In the genomic region with DNA sequence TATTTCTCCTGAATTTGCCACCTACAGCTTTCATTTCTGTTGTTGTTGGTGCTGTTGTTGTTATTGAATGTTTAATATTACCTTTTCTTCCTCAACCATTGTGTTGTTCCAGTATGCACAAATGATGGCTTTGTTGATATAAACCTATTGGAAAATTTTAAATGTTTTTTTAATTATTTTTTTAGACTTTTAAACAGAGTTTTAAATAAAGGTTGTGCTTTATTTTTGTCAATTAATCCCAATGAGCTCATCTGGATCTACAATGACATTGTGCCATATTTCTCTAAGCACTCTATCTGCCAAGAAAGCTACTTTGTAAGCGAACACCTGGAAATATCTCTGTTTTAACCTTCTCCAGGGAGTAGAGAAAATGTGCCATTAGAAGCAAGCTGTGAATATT, we compare ENCODE assay signal across 47 mouse cellular contexts. TPM values are rescaled to one million over a fixed set of nuclear protein-coding genes. Genes with fewer than 3 reads are reported as not detected.
"Had no signal": no experiment of that assay in that cellular context is flagged by ENCODE, and none has a peak within 500 bp of the region (broad histone marks: within the 10 kb centered on the region; RNA-seq: fewer than 3 reads in every experiment).

Gene Olfr1178, plus strand, starts transcription at position 301 of the 400 bp plus-strand sequence.

- H3K27ac ChIP-seq: left cerebral cortex, adult 2 months; limb, embryonic 12.5 days; limb, embryonic 13.5 days; limb, embryonic 15.5 days; liver, embryonic 12.5 days; liver, embryonic 13.5 days; liver, embryonic 14.5 days; liver, embryonic 15.5 days; lung, embryonic 15.5 days; macrophage; midbrain, embryonic 10.5 days; midbrain, embryonic 12.5 days; midbrain, embryonic 13.5 days; midbrain, embryonic 15.5 days; neural tube, embryonic 12.5 days had no signal

- ATAC-seq: liver, embryonic 12.5 days; liver, postnatal 0 days; lung, postnatal 0 days; midbrain, embryonic 13.5 days; midbrain, embryonic 15.5 days; midbrain, embryonic 16.5 days had no signal

- H3K9me3 ChIP-seq: limb, embryonic 12.5 days; limb, embryonic 13.5 days; limb, embryonic 15.5 days; liver, embryonic 13.5 days; liver, embryonic 15.5 days; lung, embryonic 15.5 days; midbrain, embryonic 10.5 days; midbrain, embryonic 12.5 days; midbrain, embryonic 13.5 days; midbrain, embryonic 15.5 days; neural tube, embryonic 12.5 days had no signal

- H3K4me3 ChIP-seq: left cerebral cortex, adult 2 months; limb, embryonic 12.5 days; limb, embryonic 13.5 days; limb, embryonic 15.5 days; liver, embryonic 12.5 days; liver, embryonic 13.5 days; liver, embryonic 15.5 days; lung, embryonic 15.5 days; megakaryocyte, embryonic 14.5 days; midbrain, embryonic 10.5 days; midbrain, embryonic 12.5 days; midbrain, embryonic 13.5 days; midbrain, embryonic 15.5 days; myocyte; neural tube, embryonic 12.5 days had no signal

- DNase-seq: left cerebral cortex, postnatal 4 days; liver; liver, embryonic 13.5 days; liver, postnatal 0 days; lung, adult 18-20 months; lung, adult 2 months; lung, embryonic 14.5 days; lung, postnatal 10 days; lung, postnatal 14 days; lung, postnatal 36 days; lung, postnatal 4 days; midbrain, embryonic 14.5 days had no signal

- H3K4me1 ChIP-seq: limb, embryonic 12.5 days; limb, embryonic 13.5 days; limb, embryonic 15.5 days; liver, embryonic 12.5 days; liver, embryonic 13.5 days; liver, embryonic 15.5 days; lung, embryonic 15.5 days; megakaryocyte, embryonic 14.5 days; midbrain, embryonic 10.5 days; midbrain, embryonic 12.5 days; midbrain, embryonic 13.5 days; midbrain, embryonic 15.5 days; neural tube, embryonic 12.5 days had no signal

- H3K36me3 ChIP-seq: limb, embryonic 12.5 days; limb, embryonic 13.5 days; limb, embryonic 15.5 days; liver, embryonic 12.5 days; liver, embryonic 13.5 days; liver, embryonic 15.5 days; lung, embryonic 15.5 days; midbrain, embryonic 10.5 days; midbrain, embryonic 12.5 days; midbrain, embryonic 13.5 days; midbrain, embryonic 15.5 days; neural tube, embryonic 12.5 days had no signal

- H3K4me2 ChIP-seq: limb, embryonic 12.5 days; limb, embryonic 13.5 days; limb, embryonic 15.5 days; liver, embryonic 11.5 days; liver, embryonic 12.5 days; liver, embryonic 13.5 days; liver, embryonic 15.5 days; lung, embryonic 14.5 days; lung, embryonic 15.5 days; midbrain, embryonic 11.5 days; midbrain, embryonic 12.5 days; midbrain, embryonic 13.5 days; midbrain, embryonic 15.5 days; neural tube, embryonic 12.5 days had no signal

- H3K27me3 ChIP-seq: limb, embryonic 12.5 days; limb, embryonic 13.5 days; limb, embryonic 15.5 days; liver, embryonic 12.5 days; liver, embryonic 13.5 days; liver, embryonic 15.5 days; lung, embryonic 15.5 days; megakaryocyte, embryonic 14.5 days; midbrain, embryonic 12.5 days; midbrain, embryonic 13.5 days; midbrain, embryonic 15.5 days; neural tube, embryonic 12.5 days had no signal

- H3K9ac ChIP-seq: limb, embryonic 12.5 days; limb, embryonic 13.5 days; limb, embryonic 15.5 days; liver, embryonic 12.5 days; liver, embryonic 13.5 days; liver, embryonic 14.5 days; liver, embryonic 15.5 days; liver, postnatal 0 days; lung, embryonic 14.5 days; lung, embryonic 15.5 days; midbrain, embryonic 12.5 days; midbrain, embryonic 13.5 days; midbrain, embryonic 15.5 days; neural tube, embryonic 12.5 days had no signal

RNA-seq across cellular contexts. Expression of gene Olfr1178, which starts in this region (rescaled TPM):
- total RNA-seq: left cerebral cortex, adult 2 months; left cerebral cortex, adult 8-10 months; left cerebral cortex, postnatal 10 days; left cerebral cortex, postnatal 14 days; left cerebral cortex, postnatal 25 days; left cerebral cortex, postnatal 36 days; left cerebral cortex, postnatal 4 days; liver, adult 2 months; megakaryocyte progenitor cell, adult 5-6 weeks; megakaryocyte, adult 5-6 weeks; megakaryocyte-erythroid progenitor cell, adult 5-6 weeks; midbrain, postnatal 0 days; monocyte, adult 5-6 weeks had no signal
- polyA plus RNA-seq: limb, embryonic 11.5 days; limb, embryonic 12.5 days; limb, embryonic 13.5 days; limb, embryonic 15.5 days; liver, adult 2 months; liver, embryonic 11.5 days; liver, embryonic 12.5 days; liver, embryonic 13.5 days; liver, embryonic 14.5 days; liver, embryonic 15.5 days; liver, embryonic 16.5 days; liver, postnatal 0 days; lung, adult 2 months; lung, embryonic 14.5 days; lung, embryonic 15.5 days; lung, embryonic 16.5 days; lung, postnatal 0 days; macrophage; midbrain, embryonic 10.5 days; midbrain, embryonic 11.5 days; midbrain, embryonic 12.5 days; midbrain, embryonic 13.5 days; midbrain, embryonic 14.5 days; midbrain, embryonic 15.5 days; midbrain, embryonic 16.5 days; midbrain, postnatal 0 days; myocyte; neural tube, embryonic 11.5 days; neural tube, embryonic 12.5 days had no signal
